Mouse (Mus musculus): Measurements from ENCODE around the gene Epas1. TPM values are rescaled to one million over a fixed set of nuclear protein-coding genes. Genes with fewer than 3 reads are reported as not detected.

Epas1 gene
- 1 to 10 TPM; 2.1 to 3.8 TPM for polyA plus RNA-seq (2017; shearing (Covaris generic))

DNA sequence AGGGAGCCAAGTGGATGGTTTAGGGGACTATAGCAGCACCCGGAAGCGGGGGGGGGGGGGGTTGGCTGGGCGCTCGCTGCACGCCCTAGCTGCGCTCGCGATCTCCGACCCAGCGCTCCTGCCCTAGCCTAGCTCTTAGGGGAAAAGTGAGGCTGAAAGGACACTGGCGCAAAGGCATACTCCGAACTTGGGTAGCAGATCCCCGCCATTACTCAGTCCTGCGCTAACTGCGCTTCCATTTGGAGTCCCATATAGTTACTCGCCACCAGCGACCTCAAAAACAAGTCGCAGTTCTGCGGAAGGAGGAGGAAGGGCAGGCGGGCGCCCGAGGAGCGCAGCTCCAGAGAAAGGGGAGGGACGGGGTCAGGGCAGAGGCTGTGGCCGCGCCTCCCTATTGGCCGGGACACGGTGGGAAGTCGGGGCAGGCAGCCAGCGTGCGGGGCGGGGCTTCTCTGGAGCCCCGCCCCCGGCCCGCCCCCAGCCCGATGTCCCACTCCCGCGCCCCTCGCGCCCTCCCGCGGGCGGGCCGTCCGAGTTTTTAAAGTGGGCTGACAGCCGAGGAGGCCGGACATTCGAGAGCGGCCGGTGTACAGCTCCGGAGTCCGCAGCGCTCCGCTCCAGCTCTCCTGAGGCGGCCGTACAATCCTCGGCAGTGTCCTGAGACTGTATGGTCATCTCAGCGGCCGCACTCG is at the start of gene Epas1:
Gene Epas1 (plus strand): TSS at position 571 of the 692 bp plus-strand sequence.
- ATAC-seq: peak; percentile 78

DNA sequence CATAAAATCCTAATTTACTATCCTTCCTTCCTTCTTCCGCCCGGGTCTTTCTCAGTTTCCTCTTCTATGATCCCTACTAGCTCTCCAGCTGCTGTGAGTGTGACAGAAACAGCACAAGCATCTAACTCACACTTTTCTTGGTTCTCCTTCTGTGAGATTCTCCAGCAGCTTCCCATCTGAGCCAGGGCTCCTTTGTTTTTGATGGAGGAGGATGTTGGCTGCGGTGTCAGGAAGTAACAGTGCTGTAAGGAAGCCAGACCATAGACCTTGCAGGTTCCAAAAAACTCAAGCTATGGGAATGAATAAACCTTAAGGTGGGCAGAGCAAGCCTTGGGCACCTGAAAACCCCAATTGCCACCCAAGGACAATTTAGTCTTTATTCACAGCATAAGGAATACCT is 48.3 kb upstream of the Epas1 start:
- no peak for ATAC-seq

DNA sequence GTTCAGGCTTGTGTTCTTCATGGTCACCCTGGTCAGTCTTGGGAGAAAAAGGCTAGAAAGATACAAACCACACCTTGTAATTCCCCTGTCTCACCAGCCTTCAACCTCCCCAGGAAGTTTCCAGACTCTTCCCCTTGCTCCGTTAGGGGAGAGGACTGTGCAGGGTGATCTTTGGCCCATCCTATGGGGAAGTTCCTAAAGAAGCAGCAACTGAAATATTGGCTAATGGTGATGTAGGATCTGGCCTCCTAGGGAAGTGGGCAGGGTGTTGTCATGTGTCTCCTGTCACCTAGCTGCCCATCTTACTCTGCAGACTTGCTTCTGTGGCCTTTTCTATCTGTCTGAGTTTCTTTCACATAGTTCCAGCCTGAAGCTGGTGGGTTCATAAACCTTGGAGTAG is 47.0 kb upstream of the Epas1 start:
- ATAC-seq: no peak

DNA sequence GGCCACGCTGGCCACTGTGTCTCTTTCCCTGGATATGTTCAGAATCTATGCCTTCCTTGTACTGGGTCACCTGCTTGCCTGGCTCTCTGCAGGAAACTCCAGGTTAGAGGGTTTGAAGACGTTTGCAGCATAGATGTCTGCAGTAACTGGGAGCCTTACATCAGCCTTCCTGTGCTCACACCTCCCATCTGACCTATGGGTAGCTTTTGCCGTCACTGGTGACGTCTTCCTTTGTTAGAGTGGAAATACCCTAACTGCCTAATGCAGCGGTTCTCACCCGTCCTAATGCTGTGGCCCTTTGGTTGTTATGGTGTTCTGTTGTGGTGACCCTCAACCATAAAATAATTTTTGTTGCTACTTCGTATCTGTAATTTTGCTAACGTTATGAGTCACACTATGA is 43.7 kb upstream of the Epas1 start:
- ATAC-seq: peak; percentile 88

DNA sequence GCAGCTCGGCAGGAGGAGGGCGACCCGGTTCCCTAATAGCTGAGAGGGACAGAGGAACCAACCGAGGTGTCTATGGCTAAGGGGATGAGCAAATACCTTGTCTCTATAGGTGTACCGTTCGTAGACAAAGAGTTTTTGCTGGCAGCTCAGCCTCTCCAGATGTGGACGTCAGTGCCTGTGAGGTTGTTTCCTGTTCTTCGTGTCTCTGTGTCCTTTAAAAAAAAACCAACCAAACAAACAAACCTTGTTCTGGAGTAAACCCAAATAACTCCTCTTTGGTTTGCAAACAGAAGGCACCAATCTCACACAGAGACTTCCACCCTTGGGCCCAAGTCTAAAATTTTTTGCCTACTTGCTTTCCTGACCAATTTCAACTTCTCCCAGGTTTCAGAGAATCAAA is 43.1 kb upstream of the Epas1 start:
- ATAC-seq: peak; percentile 44

DNA sequence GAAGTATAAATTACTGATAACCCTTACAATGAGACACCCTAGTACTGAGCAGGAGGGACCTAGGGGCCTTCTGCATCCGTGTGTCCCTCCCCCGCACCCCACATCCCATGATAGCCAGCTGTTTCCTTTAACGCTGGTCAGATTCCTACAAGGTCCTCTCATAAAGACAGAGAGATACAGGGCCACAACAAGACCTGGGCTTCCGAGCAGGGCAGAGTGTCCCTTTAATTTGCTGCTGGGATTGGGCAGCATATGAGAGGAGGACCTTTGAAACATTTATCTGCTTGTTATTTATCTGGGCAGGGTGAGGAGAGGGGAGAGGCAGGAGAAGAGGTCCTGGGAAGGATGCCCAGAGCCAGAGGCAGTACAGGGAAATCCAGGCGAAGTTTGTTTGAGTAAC is 41.6 kb upstream of the Epas1 start:
- ATAC-seq: no peak

DNA sequence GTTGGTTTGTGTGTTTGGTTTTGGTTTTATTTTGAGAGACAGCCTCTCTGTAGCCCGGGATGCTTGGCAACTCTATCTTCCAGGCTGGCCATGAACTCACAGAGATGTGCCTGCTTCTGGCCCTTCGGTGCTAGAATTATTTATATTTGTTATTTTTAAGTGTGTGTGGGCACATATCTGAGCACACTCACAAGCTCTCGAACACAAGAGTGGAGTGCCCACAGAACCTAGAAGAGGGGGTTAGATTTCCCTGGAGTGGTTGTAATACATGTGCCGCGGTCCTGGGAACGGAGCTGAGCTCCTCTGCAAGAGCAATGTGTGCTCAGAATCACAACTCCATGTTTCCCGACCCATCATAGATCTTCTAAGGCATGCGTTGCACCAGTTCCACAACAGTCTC is 40.9 kb upstream of the Epas1 start:
- no peak for ATAC-seq

DNA sequence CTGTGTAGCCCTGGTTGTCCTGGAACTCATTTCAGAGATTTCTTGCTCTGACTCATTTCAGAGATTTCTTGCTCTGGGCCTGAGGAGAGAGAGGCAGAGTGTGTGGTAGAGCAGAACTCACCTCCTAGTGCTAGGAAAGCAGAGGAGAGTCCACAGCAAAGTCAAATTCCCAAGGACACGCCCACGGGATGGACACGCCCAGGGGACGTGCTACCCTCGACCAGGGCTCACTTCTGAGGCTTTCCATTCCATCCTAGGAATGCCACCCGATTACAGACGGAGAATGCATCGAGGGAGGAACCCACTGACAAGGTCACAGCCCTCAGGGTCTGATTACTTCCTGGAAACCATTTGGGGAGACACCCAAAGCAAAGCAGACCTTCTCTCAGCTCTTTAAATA is 39.9 kb upstream of the Epas1 start:
- ATAC-seq: no peak

DNA sequence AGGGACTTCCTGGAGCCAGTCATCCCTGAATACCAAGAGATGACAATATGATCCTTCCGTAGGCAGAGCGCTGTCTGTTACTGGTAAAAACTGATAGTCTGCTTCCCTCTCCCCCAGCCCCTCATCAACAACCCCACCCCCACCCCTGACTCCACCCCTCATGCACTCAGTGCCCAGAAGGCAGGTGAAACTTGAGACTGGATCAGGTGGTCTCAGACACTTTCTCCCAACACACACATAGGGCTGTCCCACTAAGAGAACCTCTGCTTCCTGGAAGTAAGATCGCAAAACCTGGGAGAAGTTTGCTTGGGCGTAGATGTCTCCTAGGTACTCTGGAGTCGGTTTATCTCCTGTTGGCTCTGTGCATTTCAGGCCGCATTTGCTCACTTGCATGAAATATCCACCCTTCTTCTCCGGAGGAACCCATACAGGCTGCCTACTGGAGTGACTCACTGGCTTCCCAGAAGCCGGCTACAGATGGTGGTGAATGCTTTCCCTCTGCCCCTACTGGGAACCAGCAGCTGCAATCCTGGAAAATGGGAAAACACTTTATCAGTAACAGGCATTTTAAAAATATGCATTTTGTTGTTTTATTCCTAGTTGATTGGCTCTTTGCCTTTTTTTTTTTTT is 28.6 kb upstream of the Epas1 start:
- no peak for ATAC-seq

DNA sequence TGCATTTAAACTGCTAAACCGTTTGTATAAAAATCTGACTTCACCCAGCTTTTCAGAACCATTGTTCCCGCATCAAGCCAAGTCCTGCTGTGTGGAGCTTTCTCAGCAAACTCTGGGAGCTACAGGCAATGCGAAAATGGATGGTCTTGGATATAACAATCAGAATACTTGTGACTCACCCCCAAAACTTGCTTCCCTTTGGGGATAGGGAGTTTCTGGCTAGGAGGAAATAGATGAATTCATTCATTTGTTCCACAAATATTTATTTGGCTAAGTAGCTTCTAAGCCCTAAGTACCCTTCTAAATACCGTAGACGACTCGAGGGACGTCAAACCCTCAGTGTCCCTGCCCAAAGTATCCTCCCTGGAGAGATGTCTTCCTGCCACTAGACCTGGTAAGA is 27.0 kb upstream of the Epas1 start:
- no peak for ATAC-seq

DNA sequence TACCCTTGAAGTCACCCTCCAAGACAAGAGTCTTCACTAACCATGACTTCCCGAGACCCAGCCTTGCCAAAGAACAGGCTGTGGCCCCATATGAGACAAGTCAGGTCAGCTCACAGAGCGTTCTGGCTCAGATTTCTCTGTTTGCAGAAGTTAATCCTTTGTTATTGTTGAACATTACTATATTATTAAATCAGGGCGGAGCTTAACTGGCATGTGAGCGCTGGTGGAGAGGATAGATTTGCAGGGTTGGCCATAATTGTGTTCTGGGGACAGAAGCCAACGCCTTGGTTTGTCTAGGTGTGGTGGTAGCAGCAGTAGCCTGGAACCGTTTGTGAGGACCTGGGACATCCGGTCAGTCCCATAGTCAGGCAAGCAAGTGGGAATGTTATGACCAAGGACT is 26.5 kb upstream of the Epas1 start:
- ATAC-seq: no peak

DNA sequence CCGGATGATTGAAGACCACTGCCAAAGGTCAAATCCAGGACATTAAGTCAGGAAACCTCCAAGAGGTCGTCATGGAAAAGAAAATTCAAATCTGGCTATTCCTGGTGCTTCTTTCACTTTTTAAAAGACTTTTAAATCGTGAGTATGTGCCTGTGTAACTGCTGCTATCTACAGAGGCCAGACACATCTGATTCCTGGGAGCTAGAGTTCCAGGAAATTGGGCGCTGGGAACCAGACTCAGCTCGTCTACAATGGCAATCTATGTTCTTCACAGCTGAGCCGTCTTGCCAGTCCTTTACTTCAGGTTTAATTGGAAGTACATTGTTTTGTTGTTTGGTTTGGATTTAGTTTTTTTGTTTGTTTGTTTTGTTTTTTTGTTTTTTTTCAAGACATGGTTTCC is 22.2 kb upstream of the Epas1 start:
- ATAC-seq: no peak

DNA sequence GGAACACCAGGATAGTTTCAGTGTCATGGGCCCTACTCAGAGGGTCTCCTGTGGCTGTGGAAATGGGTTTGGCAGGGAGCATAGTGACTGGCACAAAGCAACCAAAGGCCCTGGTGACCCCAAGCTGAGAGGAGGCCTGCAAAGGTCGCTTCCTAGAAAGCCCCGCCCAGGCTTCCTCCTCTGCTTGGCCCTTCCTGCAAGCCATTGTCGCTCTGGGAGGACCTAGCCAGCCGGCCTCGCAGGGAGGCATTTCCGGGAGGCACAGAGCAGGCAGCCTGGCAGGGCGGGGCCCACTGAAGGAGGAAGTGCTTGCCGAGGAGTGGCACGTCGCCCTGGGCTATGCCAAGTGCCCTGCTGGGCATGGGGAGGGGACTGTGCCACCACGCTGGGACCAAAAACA is 21.5 kb upstream of the Epas1 start:
- ATAC-seq: peak; percentile 99

DNA sequence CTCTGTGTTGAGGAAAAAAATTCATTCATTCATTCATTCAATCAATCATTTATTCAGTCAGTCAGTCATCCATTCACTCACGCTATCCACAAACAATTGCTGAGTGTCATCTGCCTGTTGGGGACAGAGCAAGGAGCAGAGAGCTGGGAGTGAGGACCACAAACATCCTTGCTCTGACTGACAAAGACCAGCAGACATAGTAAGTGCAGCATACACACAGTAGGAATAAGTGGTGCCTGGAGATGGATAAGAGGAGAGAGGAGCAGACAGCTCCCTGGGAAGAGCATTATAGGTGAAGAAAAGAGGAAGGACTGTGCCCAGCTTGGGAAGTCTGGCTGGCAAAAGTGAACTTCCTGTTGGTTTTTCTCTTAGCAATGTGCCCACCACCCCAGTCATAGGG is 21.0 kb upstream of the Epas1 start:
- ATAC-seq: no peak

DNA sequence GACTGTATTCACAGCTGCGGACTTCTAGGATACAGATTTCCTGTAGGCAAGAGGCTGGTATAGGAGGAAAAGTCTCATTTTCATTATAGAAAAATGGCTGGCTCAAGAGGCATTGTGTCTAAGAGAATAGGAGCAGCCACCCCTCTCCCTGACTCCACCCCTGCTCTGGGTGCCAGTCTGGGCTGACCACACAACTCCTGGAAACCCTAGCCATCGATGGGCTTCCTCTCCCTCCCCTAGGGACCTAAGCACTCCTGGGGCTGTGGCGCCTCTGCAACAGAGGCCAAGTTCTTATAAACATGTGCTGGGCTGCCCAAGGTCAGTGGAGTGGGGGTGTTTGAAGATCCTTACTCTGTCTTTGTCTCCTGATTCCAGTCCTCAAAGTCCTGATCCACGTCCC is 19.9 kb upstream of the Epas1 start:
- no peak for ATAC-seq

DNA sequence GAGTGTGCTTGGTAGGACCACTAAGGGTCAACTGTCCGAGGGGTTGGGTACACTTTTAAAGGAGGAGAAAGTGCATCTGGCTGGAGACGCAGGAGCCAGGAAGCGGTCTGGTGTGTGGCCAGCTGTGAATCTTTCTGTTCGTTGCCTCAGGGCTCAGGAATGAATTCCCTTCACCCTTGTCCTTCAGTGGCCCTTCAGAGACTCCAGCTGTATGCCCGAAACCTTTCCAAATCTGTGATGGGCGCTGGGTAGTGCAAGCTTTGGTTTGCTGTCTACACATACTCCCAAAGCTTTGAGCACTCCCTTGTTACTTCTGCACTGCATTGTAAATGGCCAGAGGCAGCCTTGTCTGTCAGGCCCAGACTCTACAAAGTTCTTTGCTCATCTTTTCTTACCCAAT is 15.0 kb upstream of the Epas1 start:
- ATAC-seq: no peak

DNA sequence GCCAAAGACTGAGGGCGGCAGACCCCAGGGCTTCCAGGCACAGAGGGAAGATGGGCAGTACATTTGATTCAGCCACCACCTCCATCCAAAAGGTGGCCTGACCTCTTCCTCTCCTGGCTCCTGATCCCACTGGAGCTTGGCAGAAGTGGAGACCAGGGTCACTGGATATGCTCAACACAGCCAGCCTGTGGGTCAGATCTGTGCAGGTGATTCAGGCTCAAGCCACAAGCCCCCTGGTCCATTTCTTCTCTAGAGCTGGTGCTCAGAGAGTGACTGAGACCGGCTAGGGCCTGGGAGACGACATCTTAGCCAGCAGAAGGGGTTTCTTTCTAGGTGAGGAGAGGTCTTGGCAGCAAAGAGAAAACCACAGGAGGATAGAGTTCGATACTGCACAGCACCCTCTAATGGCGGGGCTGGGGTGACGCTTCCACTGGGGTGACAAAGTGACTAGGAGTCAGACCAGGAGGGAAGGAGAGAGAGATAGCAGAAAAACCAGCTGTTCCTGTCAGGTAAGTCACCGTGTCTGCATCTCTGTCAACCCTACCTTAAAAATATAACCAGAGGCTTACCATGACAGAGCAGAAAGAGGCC is 10.1 kb upstream of the Epas1 start:
- ATAC-seq: no peak

DNA sequence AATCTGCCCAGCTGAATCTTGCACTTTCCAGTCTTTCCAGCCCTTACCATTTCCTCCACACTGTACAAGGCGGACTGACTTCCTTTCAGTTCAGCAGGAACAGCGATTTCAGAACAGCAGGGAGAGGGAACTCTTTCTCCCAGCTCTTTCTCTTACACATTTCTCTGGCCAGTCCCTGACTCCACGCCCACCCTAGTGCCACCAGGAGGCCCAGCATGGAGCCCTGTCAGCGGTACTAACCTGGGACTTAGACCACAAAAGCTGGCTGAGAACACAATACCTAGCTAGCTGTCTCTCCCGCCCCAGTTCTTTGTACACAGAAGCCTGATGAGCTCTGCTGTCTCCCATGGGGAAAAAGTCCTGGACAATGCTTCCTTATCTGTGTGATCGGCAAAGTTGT is 8.6 kb upstream of the Epas1 start:
- no peak for ATAC-seq

DNA sequence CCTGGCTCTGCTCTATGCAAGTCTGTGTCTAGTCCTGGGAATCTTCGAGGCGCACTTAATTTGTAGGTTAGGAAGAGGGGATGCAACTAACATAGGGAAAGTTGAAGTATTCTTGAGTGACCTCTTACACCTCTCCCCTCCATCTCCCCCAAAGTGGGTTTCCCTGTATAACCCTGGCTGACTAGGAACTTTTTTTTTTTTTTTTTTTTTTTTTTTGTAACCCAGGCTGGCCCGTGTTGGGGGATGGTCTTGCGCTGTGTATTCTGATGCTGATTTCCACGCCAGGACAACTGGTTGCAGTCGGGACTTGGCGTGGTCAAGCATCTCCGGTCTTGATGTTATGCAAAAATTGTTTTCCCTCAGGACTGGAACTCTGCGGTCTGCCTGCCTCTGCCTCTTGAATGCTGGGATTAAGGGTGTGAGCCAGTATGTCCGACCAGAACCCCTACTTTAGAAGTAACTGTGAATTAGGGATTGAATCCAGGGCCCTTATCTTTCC is 2.1 kb upstream of the Epas1 start:
- no peak for ATAC-seq

DNA sequence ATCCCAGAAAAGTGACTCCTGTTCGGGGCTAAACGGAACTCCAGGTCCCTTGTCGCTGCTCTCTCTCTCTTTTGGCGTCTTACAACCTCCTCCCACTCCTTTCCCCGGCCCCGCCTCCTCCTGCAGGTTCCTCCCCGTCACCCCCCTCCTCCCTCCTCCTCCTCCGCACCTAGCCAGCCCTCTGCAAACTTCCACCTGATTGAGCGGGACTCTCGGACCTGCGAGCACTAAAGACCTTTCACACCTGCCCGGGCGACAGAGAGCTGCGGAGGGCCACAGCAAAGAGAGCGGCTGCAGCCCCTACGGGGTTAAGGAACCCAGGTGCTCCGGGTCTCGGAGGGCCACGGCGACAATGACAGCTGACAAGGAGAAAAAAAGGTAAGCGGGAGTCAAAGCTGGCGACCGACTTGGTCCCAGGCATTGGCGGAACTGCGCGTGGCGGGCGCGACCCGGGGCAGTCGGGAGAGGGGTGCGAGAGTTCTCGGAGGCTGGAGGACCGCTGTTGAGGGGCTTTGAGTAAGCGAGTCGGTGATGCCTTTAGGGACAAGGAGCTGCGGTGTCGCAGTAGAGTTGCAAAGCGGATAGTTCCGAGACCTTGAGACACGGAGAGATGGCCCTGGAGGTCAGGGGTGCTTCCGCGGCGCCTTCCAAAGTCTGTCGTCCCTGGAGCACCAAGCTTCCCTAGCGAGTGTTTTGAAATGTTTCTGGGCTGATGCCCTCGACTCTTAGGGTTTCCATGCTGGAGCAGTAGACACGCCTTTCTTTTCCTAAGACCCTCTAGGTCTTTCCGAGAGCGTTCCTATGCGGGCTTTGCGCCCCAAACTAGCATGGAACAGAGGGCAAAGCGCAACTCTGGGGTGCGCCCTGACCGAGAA is 668 bp downstream of the Epas1 start:
- peak; percentile 47 for ATAC-seq

DNA sequence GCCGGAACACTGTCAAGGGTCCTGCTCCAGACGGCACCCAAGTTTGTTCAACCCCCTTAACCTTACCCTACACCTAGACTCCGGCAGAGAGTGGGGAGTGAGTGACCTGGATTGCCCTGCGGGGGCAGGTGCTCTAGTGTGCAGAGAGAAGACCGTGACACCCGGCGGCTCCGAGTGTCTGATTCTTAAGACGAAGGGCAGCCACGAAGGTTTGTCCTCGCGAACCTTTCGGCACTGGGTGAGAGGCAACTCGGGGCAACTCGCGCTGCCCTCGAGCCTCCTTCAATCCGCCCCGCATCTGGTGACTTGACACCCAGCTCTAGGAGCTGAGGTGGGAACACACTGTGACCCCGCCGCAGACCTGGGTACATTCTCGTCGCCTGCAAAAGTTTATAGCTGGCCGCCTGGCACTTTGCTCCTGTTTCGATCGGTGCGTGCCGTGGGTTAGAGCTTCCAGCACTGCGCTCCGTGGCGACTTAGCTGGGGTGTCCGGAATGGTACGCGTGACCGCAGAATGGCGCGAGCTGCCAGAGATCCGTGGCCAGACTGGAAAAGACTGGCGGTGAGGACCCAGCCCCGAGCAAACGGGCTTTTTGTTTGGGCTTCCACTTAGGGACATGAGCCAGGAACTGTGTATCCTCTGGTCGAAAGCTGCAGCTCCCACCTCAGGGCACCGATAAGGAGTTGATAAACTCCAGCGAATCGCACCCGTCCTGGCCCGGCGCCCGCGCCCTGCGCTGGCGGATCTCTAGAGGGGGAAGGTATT is 1.5 kb downstream of the Epas1 start:
- peak; percentile 5 for ATAC-seq

DNA sequence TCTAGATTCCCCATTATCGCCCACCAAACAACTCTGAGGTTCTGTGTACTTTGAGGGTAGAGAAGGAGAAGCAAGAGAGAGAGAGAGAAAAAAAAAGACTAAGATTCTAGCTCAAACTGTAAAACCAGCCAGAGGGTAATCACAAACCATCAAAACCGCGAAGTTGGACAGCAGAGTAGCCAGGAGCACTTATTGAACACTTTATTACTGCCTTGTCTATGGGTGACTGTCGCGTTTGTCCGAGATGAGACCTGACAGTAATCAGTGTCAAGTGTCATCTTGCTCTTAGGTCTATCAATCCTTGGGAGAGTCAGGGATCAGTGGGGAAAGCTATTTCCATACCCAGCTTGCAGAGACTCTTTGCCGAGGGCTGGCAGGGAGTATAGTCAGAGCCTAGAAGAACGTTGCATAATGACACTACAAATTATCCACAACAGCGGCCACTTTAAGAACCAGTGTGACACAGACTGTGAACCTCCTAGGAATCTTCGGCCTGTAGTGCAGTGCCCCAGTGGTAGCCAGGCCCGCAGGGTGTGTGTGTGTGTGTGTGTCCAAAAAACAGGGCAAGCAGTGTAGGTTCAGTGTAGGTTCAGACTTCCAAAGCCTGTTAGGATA is 2.2 kb downstream of the Epas1 start:
- no peak for ATAC-seq
